Mouse (Mus musculus): ENCODE measurements around the gene Add1. TPM values are rescaled to one million over a fixed set of nuclear protein-coding genes. Genes with fewer than 3 reads are reported as not detected.
A peak's percentile ranks its signal among the peaks of the same experiment; 100 is the strongest.

The Add1 gene
- polyA plus RNA-seq, 1 experiment from 2014 or later = 166 TPM

Small RNA genes within 50 kb of the gene (microRNA-seq; reads per million reads assigned to microRNA genes)
- 1.5 reads per million, percentile 19 among the genes with 10 or more reads in this experiment for gene Mir7036b (ENCODE audit: borderline number of aligned reads)

Other genes starting within 250 kb of the Add1 start
- 125 and 143 TPM in 2 replicates for gene Rnf4, start 237.4 kb upstream of the Add1 start, polyA plus RNA-seq (2014; fragmentation: Nextera tagmentation; extraction: Ambion mirVana)
- 9.4 and 12.0 TPM in 2 replicates for gene Fam193a, start 203.7 kb upstream of the Add1 start, polyA plus RNA-seq (2014; fragmentation: Nextera tagmentation; extraction: Ambion mirVana)
- gene Tnip2, start 59.7 kb upstream of the Add1 start, polyA plus RNA-seq (2014; fragmentation: Nextera tagmentation; extraction: Ambion mirVana) = 12.7 and 14.2 TPM in 2 replicates
- 4.2 and 5.2 TPM in 2 replicates for gene Sh3bp2, start 47.8 kb upstream of the Add1 start, polyA plus RNA-seq (2014; fragmentation: Nextera tagmentation; extraction: Ambion mirVana)
- 63.7 and 71.9 TPM in 2 replicates for gene Mfsd10, start 63.5 kb downstream of the Add1 start, polyA plus RNA-seq (2014; fragmentation: Nextera tagmentation; extraction: Ambion mirVana)
- gene Nop14, start 86.5 kb downstream of the Add1 start, polyA plus RNA-seq (2014; fragmentation: Nextera tagmentation; extraction: Ambion mirVana) = 23.8 and 24.0 TPM in 2 replicates
- 1.0 and 1.3 TPM in 2 replicates for gene Grk4, start 86.7 kb downstream of the Add1 start, polyA plus RNA-seq (2014; fragmentation: Nextera tagmentation; extraction: Ambion mirVana)
- 8.4 and 15.5 TPM in 2 replicates for gene Htt, start 188.1 kb downstream of the Add1 start, polyA plus RNA-seq (2014; fragmentation: Nextera tagmentation; extraction: Ambion mirVana)

All from heart, embryonic 11.5 days (tissue).